Mouse (Mus musculus) cerebellum, adult 2 months (tissue): ENCODE results near the gene Ofcc1.

Experiments
- CTCF ChIP-seq: fragments of 200-500 bp; IDR thresholded peaks from 2 replicates; pipeline ENCODE4 v1.5.1; 2011; ENCODE audit warnings: low read depth, mild to moderate bottlenecking, control low read depth, low read length, moderate library complexity, borderline replicate concordance; ENCODE audit not compliant: insufficient read depth
- POLR2A ChIP-seq: fragments of 200-500 bp; IDR thresholded peaks from 2 replicates; pipeline ENCODE4 v1.6.1; 2011; ENCODE audit warnings: low read length, control low read depth, borderline replicate concordance; ENCODE audit not compliant: insufficient read depth

GRCm38 (mm10) chr13:40022609-40023008, 338.6 kb downstream of the Ofcc1 start:
- TF ChIP-seq POLR2A (no peak), CTCF (no peak)
